In genomic region chr4:62634840-62635239, GRCm38 (mm10) we compare ENCODE assay signal across 14 mouse cellular contexts.
DNase-seq lines count a peak whose midpoint lies in the region; ATAC-seq and TF ChIP-seq lines count a peak whose summit lies in the region.
"Had no signal": no experiment of that assay in that cellular context is flagged by ENCODE, and none has a peak within 500 bp of the region (broad histone marks: within the 10 kb centered on the region; RNA-seq: fewer than 3 reads in every experiment).

No protein-coding gene starts in this region.

- no peak for DNase-seq in heart, adult 9 months (ENCODE audit: low spot score in 2 of 2)
- no peak for DNase-seq in lung, embryonic 14.5 days
- no peak for DNase-seq in lung, postnatal 14 days
- DNase-seq in liver, embryonic 14.5 days (ENCODE audit: low read depth in 3 of 3, low spot score in 3 of 3): no peak
- peak; percentile 52 for DNase-seq in testis, postnatal 14 days (ENCODE audit: low spot score)
- DNase-seq in retina, embryonic 14.5 days (ENCODE audit: low spot score): no peak
- DNase-seq: cerebellum, adult 8-10 months; forebrain, postnatal 0 days; right cerebral cortex, postnatal 14 days had no signal

- 47% methylated on average over 2 of the region's 2 CpGs for WGBS in heart, embryonic 13.5 days
- 37% methylated on average over 2 of the region's 2 CpGs for WGBS in lung, embryonic 14.5 days
- WGBS in liver, embryonic 14.5 days (ENCODE audit: insufficient replicate concordance): 37% methylated on average over 2 of the region's 2 CpGs

- H3K4me3 ChIP-seq in heart, embryonic 13.5 days: no peak overlapping the region
- no peak overlapping the region for H3K4me3 ChIP-seq in lung, embryonic 14.5 days (ENCODE audit: low read depth, low read length)
- H3K4me3 ChIP-seq in liver, embryonic 14.5 days (ENCODE audit: insufficient read depth in 1 of 2, low read depth in 2 of 2, low read length in 2 of 2): no peak overlapping the region
- H3K4me3 ChIP-seq: erythroblast, embryonic 14.5 days; limb, embryonic 12.5 days had no signal

- H3K36me3 ChIP-seq in heart, embryonic 13.5 days: peaks cover 18% of the 10 kb centered on the region; the same call in 1 of the 2 replicates
- 0 out of 2 replicates have a peak, but pooled peaks cover 6% of the 10 kb centered on the region for H3K36me3 ChIP-seq in lung, embryonic 14.5 days (ENCODE audit: insufficient read depth)
- H3K36me3 ChIP-seq in liver, embryonic 14.5 days (replicated peaks; ENCODE audit: control insufficient read depth, insufficient read depth, low read depth): no peaks in the 10 kb centered on the region
- H3K36me3 ChIP-seq: limb, embryonic 12.5 days had no signal

- H3K4me1 ChIP-seq in heart, embryonic 13.5 days: peaks cover 64% of the 10 kb centered on the region
- H3K4me1 ChIP-seq in lung, embryonic 14.5 days (ENCODE audit: insufficient read depth): peaks cover 15% of the 10 kb centered on the region
- peaks cover 0 to 24% of the 10 kb centered on the region in 2 experiments; a peak in 2 of 4 replicates for H3K4me1 ChIP-seq in liver, embryonic 14.5 days (replicated peaks; ENCODE audit: control insufficient read depth in 2 of 2, insufficient read depth in 2 of 2, low read length in 1 of 2)

- H3K4me2 ChIP-seq in heart, embryonic 13.5 days: no peak overlapping the region
- H3K4me2 ChIP-seq in lung, embryonic 14.5 days: no peak overlapping the region
- H3K4me2 ChIP-seq in liver, embryonic 14.5 days (ENCODE audit: low read depth): no peak overlapping the region
- H3K4me2 ChIP-seq: limb, embryonic 12.5 days had no signal

- no peaks in the 10 kb centered on the region for H3K9me3 ChIP-seq in heart, embryonic 13.5 days
- H3K9me3 ChIP-seq in lung, embryonic 14.5 days (ENCODE audit: low read depth, low read length): no peaks in the 10 kb centered on the region
- no peaks in the 10 kb centered on the region for H3K9me3 ChIP-seq in liver, embryonic 14.5 days (ENCODE audit: control insufficient read depth, low read length)
- H3K9me3 ChIP-seq: limb, embryonic 12.5 days had no signal

- TF ChIP-seq CTCF in lung, embryonic 14.5 days (IDR thresholded peaks at IDR 0.05; ENCODE audit: low read depth): no peak
- TF ChIP-seq CTCF in liver, embryonic 14.5 days (IDR thresholded peaks at IDR 0.05; ENCODE audit: low read depth): no peak

- H3K9ac ChIP-seq in heart, embryonic 13.5 days: no peak overlapping the region
- H3K9ac ChIP-seq in lung, embryonic 14.5 days: no peak overlapping the region
- no peak overlapping the region for H3K9ac ChIP-seq in liver, embryonic 14.5 days (replicated peaks)
- H3K9ac ChIP-seq: forebrain, postnatal 0 days; limb, embryonic 12.5 days had no signal

- no peak for ATAC-seq in heart, embryonic 13.5 days (ENCODE audit: extremely low read depth, insufficient number of reproducible peaks, low FRiP score, low TSS enrichment)
- no peak for ATAC-seq in lung, embryonic 14.5 days (ENCODE audit: insufficient read depth)
- peak; percentile 62; the same call in 1 of the 2 replicates for ATAC-seq in liver, embryonic 14.5 days (ENCODE audit: insufficient read depth)
- ATAC-seq: forebrain, postnatal 0 days; midbrain, embryonic 16.5 days; Patski had no signal

- peaks cover 55% of the 10 kb centered on the region for H3K27me3 ChIP-seq in heart, embryonic 13.5 days (replicated peaks)
- H3K27me3 ChIP-seq in lung, embryonic 14.5 days (ENCODE audit: insufficient read depth, low read length): no peaks in the 10 kb centered on the region
- H3K27me3 ChIP-seq in liver, embryonic 14.5 days (ENCODE audit: control insufficient read depth, insufficient read depth, low read length): no peaks in the 10 kb centered on the region
- H3K27me3 ChIP-seq: limb, embryonic 12.5 days; Patski had no signal

- no peak for TF ChIP-seq EP300 in liver, embryonic 14.5 days (IDR thresholded peaks at IDR 0.05; ENCODE audit: low read depth)

- H3K27ac ChIP-seq in heart, embryonic 13.5 days (replicated peaks): peak overlapping the region; percentile 13; the same call in 1 of the 2 replicates
- peak overlapping the region; percentile 30; the same call in 1 of the 2 replicates for H3K27ac ChIP-seq in lung, embryonic 14.5 days (ENCODE audit: low read depth)
- no peak overlapping the region for H3K27ac ChIP-seq in liver, embryonic 14.5 days
- H3K27ac ChIP-seq: limb, embryonic 12.5 days had no signal
